In genomic region chr10:117432415-117432814, GRCm38 (mm10) we compare ENCODE assay signal across 9 mouse cellular contexts. TPM values are rescaled to one million over a fixed set of nuclear protein-coding genes. Genes with fewer than 3 reads are reported as not detected.
A peak's percentile ranks its signal among the peaks of the same experiment; 100 is the strongest.
DNase-seq lines count a peak whose midpoint lies in the region; ATAC-seq and TF ChIP-seq lines count a peak whose summit lies in the region.
"Had no signal": no experiment of that assay in that cellular context is flagged by ENCODE, and none has a peak within 500 bp of the region (broad histone marks: within the 10 kb centered on the region; RNA-seq: fewer than 3 reads in every experiment).

No protein-coding gene starts in this region.

- H3K9me3 ChIP-seq in liver, embryonic 14.5 days (ENCODE audit: control insufficient read depth, low read length) = no peaks in the 10 kb centered on the region
- H3K9me3 ChIP-seq in stomach, embryonic 16.5 days (replicated peaks; ENCODE audit: control insufficient read depth, low read length) = no peaks in the 10 kb centered on the region

- no peak overlapping the region for H3K9ac ChIP-seq in liver, embryonic 14.5 days (replicated peaks)
- no peak overlapping the region for H3K9ac ChIP-seq in stomach, embryonic 16.5 days (ENCODE audit: low read length)

- peak; percentile 64 for TF ChIP-seq CTCF in kidney, adult 2 months (conservative IDR thresholded peaks at IDR 0.05; ENCODE audit: insufficient read depth, insufficient read length, low read depth, low read length)
- peak; percentile 90 for TF ChIP-seq CTCF in liver, embryonic 14.5 days (IDR thresholded peaks at IDR 0.05; ENCODE audit: low read depth)

- TF ChIP-seq EP300 in liver, embryonic 14.5 days (IDR thresholded peaks at IDR 0.05; ENCODE audit: low read depth) = no peak

- peak overlapping the region; percentile 5; the same call in 1 of the 2 replicates for H3K4me3 ChIP-seq in kidney, adult 2 months (ENCODE audit: insufficient read depth, low read depth, low read length)
- H3K4me3 ChIP-seq in liver, embryonic 14.5 days (ENCODE audit: insufficient read depth in 1 of 2, low read depth in 2 of 2, low read length in 2 of 2) = no peak overlapping the region
- H3K4me3 ChIP-seq in stomach, embryonic 16.5 days (replicated peaks; ENCODE audit: low read length) = peak overlapping the region; percentile 11

- peak; percentile 67 for DNase-seq in layer of hippocampus, adult 11-12 months (ENCODE audit: low spot score)
- DNase-seq in layer of hippocampus, postnatal 14 days (ENCODE audit: low spot score in 2 of 2) = no peak
- peak; percentile 85 for DNase-seq in embryo, embryonic 10.5 days (ENCODE audit: low spot score)
- peak; percentile 58 to 75 for DNase-seq in gastrocnemius, postnatal 4 days (ENCODE audit: low spot score in 2 of 2)
- peak; percentile 59 for DNase-seq in kidney, adult 2 months
- no peak for DNase-seq in liver, embryonic 14.5 days (ENCODE audit: low read depth in 3 of 3, low spot score in 3 of 3)
- DNase-seq in natural killer cell, adult 2 months (ENCODE audit: low spot score in 2 of 2) = peak; percentile 63 to 77

- WGBS in kidney, adult 2 months = 10% methylated on average over 21 of the region's 21 CpGs
- 5% methylated on average over 21 of the region's 21 CpGs for WGBS in liver, embryonic 14.5 days (ENCODE audit: insufficient replicate concordance)
- 8% methylated on average over 21 of the region's 21 CpGs for WGBS in stomach, embryonic 16.5 days

- no peak overlapping the region for H3K27ac ChIP-seq in kidney, adult 2 months (ENCODE audit: insufficient read depth, low read depth, low read length)
- no peak overlapping the region for H3K27ac ChIP-seq in liver, embryonic 14.5 days
- no peak overlapping the region for H3K27ac ChIP-seq in stomach, embryonic 16.5 days (ENCODE audit: low read length)
- H3K27ac ChIP-seq: macrophage had no signal

- H3K36me3 ChIP-seq in kidney, adult 2 months (ENCODE audit: control insufficient read depth, insufficient read depth, low read length) = no peaks in the 10 kb centered on the region
- H3K36me3 ChIP-seq in liver, embryonic 14.5 days (replicated peaks; ENCODE audit: control insufficient read depth, insufficient read depth, low read depth) = no peaks in the 10 kb centered on the region
- no peaks in the 10 kb centered on the region for H3K36me3 ChIP-seq in stomach, embryonic 16.5 days (ENCODE audit: control insufficient read depth, insufficient read depth, low read length)

- H3K4me1 ChIP-seq in kidney, adult 2 months (ENCODE audit: control insufficient read depth, insufficient read depth, low read length) = no peaks in the 10 kb centered on the region
- H3K4me1 ChIP-seq in liver, embryonic 14.5 days (replicated peaks; ENCODE audit: control insufficient read depth in 2 of 2, insufficient read depth in 2 of 2, low read length in 1 of 2) = peaks cover 4 to 11% of the 10 kb centered on the region in 2 experiments; a peak in 2 of 4 replicates
- peaks cover 10% of the 10 kb centered on the region for H3K4me1 ChIP-seq in stomach, embryonic 16.5 days (ENCODE audit: control insufficient read depth, insufficient read depth, low read length)

- H3K27me3 ChIP-seq in kidney, adult 2 months (replicated peaks; ENCODE audit: control insufficient read depth, insufficient read depth, low read length) = no peaks in the 10 kb centered on the region
- no peaks in the 10 kb centered on the region for H3K27me3 ChIP-seq in liver, embryonic 14.5 days (ENCODE audit: control insufficient read depth, insufficient read depth, low read length)
- H3K27me3 ChIP-seq in stomach, embryonic 16.5 days (ENCODE audit: control insufficient read depth, insufficient read depth, low read length) = no peaks in the 10 kb centered on the region

- H3K4me2 ChIP-seq in liver, embryonic 14.5 days (ENCODE audit: low read depth) = peak overlapping the region; percentile 21
- H3K4me2 ChIP-seq in stomach, embryonic 16.5 days (ENCODE audit: low read depth, low read length) = peak overlapping the region; percentile 42

- TF ChIP-seq POLR2A in kidney, adult 2 months (IDR thresholded peaks at IDR 0.05; ENCODE audit: low read depth, low read length) = no peak

- ATAC-seq in liver, embryonic 14.5 days (ENCODE audit: insufficient read depth) = peak; percentile 42; the same call in 1 of the 2 replicates
- 0 out of 2 replicates have a peak, but pooled peaks have one; percentile 34 for ATAC-seq in stomach, embryonic 16.5 days (ENCODE audit: insufficient read depth, low FRiP score)

RNA-seq across cellular contexts. Expression of gene Cpsf6, which starts 52.6 kb away (rescaled TPM):
- 100 to 1,000 TPM; 107 to 114 TPM for total RNA-seq in layer of hippocampus, postnatal 14 days (2021)
- 10 to 100 TPM; 64.2 to 73.4 TPM for total RNA-seq in gastrocnemius, postnatal 4 days (2021)
- polyA plus RNA-seq in kidney, adult 2 months (2012; rRNA removed) = 26.9 and 30.1 TPM in 2 replicates
- 22.8 and 27.5 TPM in 2 replicates for polyA plus RNA-seq in liver, embryonic 14.5 days (2012; rRNA removed)
- 51.7 and 54.5 TPM in 2 replicates for polyA plus RNA-seq in liver, embryonic 14.5 days (2014; fragmentation: Nextera tagmentation; extraction: Ambion mirVana)
- 121 and 123 TPM in 2 replicates for polyA plus RNA-seq in stomach, embryonic 16.5 days (2015; fragmentation: Nextera tagmentation; extraction: Ambion mirVana)

Comparison
In these comparisons a context has a peak if more than half of its experiments do, and no peak if none do; other contexts are left out.
1. DNase-seq: peak in layer of hippocampus, adult 11-12 months (single experiment), embryo, embryonic 10.5 days (single experiment), gastrocnemius, postnatal 4 days (2 of 2), kidney, adult 2 months (single experiment) and natural killer cell, adult 2 months (2 of 2); none in layer of hippocampus, postnatal 14 days (0 of 2) and liver, embryonic 14.5 days (0 of 3).
2. H3K4me3 ChIP-seq: peak in kidney, adult 2 months (single experiment) and stomach, embryonic 16.5 days (single experiment); none in liver, embryonic 14.5 days (0 of 2).